Mouse (Mus musculus) urinary bladder, postnatal 36 days (tissue): Measurements from ENCODE around the gene Sox6.

Experiments
- DNase-seq, 2 experiments: peaks; one replicate each; pipeline ENCODE4 v3.0.0; 2022; ENCODE audit warnings: low spot score in 2 of 2, mixed read lengths in 1 of 2

The Sox6 gene

GRCm38 (mm10) chr7:115564359-115565059 is 474.1 kb downstream of the Sox6 start:
- DNase-seq, result no peak

DNA sequence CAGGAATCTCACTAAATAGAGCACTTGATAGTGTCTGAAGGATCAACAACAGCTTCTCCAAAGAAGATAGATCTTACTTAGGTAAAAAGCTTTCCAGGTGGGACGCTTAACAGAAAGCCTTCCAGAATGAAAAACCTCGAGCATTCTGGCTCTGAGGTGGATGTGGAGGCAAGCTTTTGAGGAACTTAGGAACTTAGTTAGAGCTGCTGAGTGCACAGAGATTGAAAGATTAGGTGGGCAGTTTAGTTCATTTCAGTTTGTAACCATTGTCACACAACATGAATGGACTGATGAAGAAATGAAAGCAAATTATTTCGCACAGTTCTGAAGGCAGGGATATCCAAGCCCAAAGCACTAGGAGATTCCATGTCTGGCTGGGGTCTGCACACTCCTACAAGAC is 481.9 kb downstream of the Sox6 start:
- no peak for DNase-seq

- no peak for DNase-seq
Observed at GRCm38 (mm10) chr7:115550197-115550804, 488.3 kb downstream of the Sox6 start.

- DNase-seq, result no peak
Observed at GRCm38 (mm10) chr7:115549670-115550069, 488.9 kb downstream of the Sox6 start.

DNA sequence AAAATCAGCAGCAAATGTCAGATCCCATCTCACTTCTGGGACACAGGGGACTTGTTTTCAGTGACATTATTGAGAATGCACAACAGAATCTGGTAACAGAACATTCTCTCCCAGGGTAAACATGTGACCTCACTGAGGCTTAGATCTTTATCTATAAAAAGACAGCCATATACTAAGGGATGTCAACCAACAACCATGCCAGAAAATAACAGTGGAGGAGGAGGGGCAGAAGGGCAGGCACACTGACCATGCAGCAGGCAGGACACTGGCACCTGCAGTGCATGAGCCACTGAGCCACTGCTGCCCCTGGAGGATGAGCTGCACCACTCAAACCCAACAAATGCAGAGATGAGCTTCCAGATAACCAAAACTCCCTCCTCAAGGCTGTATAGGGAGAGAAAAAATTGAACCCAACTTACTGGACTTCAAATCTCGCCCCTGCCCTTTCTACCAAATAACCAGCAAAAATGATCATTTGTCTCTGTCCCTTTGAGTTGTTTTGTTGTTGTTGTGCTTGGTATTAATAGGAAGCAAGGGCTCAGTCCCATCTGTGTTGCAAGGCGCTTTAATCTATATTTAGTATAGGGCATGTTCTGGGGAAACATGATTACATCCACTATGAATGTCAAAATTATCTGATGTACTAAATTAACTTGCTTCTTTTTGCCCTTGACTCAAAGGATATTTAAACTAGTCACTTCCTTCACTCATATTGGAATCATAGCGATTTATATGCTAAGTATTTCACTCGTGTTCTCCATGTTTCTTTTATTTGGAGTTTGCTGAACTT is 492.8 kb downstream of the Sox6 start:
- DNase-seq, result no peak

DNA sequence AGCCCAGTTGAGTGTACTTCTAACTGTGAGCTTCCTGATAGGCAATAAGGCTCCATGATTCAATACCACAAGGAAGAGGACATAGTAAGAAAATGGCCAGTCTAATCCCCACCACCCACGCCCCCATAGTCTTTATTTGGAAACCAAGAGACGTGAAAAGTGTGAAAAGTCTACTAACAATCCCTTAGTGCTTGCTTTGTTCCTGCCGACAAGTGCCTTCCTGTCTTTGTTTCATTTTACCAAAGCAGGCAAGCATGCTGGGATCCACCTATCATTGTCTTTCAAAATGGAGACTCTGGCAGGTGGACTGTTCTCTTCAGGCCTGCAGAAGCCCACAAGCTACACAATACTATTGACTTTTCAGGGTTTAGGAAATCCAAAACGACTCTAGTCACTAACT is 495.0 kb downstream of the Sox6 start:
- DNase-seq, result no peak

DNA sequence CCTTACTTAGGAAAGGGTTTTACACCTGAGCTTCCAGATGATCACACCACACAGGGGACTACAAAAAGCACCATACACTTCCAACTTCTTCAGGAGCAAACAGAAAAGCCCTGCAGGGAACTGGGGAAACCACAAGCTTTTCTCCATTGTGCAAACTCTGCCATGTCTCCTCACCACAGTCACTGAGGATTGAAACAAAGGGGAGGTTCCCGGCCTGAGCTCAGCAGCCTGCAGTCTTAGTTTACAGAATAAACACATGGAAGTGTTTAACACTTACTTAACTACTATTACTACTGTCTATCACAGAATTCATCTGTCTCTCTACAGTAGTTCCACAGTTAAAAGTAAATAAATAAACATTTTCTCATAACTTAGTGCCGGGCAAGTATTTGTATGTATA is 498.3 kb downstream of the Sox6 start:
- DNase-seq, result no peak

DNA sequence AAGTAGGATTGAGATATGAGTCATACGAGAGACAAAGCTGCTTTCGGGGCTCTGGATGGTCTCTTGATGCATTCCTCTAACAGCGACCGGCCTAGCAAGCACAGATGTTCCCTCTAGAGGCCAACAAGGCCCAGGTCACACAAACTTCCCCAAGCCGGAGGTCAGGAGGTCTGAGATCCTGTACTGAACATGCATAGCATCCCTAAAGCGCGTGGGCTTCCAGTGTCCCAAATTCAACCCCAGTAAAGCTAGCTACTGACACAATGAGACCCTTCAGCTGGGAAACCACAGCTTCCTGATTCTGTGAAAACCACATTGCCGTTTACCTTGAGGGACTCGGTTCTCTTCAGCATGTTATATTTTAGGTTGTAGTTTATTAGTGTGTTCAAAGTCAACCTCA is 499.6 kb downstream of the Sox6 start:
- no peak for DNase-seq

DNA sequence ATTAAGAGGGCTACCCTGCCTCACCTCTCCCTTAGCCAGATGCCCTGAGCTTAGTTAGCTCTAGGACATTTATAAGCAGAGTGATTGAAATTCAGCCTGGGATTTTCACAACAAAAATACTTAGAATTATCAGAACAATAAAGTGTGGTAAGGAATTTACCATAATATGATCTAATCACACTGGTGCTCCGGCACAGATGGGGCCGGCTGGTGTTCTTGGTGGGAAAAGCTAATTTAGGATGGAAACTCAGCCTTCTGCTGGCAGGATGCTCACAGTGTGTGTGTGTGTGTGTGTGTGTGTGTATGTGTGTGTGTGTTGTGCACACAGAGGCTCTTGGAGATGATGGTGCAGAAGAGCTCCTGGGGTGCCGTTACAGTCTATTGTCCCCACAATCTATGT is 501.0 kb downstream of the Sox6 start:
- no peak for DNase-seq

GRCm38 (mm10) chr7:115536521-115536920 is 502.1 kb downstream of the Sox6 start:
- DNase-seq, result no peak

- no peak for DNase-seq
Observed at GRCm38 (mm10) chr7:115531875-115532274, 506.7 kb downstream of the Sox6 start.

DNA sequence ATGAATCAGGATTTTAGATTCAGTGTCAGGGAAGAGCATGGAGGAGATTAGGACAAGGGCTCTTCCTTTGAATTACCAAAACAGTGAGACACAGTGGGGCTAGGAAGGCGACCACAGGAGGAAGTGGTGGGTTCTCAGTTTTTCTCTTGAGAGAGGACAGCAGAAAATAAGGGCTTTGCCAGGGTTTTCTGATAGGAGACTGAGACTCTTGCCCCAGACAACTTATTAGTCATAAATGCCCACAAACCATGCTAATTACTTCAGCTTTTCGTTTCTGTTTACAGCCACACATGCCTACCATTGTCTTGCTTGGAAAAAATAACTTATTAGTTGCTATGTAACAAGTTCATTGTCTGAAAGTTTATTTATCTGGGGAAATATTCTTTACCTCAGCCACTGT is 507.4 kb downstream of the Sox6 start:
- DNase-seq, result no peak

- no peak for DNase-seq
Observed at GRCm38 (mm10) chr7:115517701-115518100, 520.9 kb downstream of the Sox6 start.

GRCm38 (mm10) chr7:115513681-115514080 is 524.9 kb downstream of the Sox6 start:
- no peak for DNase-seq

GRCm38 (mm10) chr7:115511777-115512176 is 526.8 kb downstream of the Sox6 start:
- DNase-seq, result no peak

- no peak for DNase-seq
Observed at GRCm38 (mm10) chr7:115511091-115511490, 527.5 kb downstream of the Sox6 start.

DNA sequence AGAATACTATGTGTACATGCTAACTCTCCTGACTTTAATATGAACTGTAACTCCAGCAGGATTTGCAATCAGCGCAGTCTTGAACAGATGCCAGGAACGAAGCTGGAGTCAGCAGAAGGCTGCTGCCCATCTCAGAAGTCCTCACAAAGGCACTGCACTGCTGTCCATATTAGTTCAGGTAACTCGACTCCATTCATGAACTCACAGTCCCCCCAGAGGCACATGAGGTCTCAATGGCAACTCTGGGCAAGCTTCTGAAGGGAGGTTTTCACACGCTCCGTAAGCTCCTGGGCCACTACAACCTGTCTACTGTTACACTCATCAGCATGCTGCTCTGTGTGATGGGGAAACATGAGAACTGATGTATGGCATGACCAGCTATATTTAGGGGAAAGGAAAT is 528.6 kb downstream of the Sox6 start:
- DNase-seq, result no peak

- no peak for DNase-seq
Observed at GRCm38 (mm10) chr7:115506385-115506784, 532.2 kb downstream of the Sox6 start.

DNA sequence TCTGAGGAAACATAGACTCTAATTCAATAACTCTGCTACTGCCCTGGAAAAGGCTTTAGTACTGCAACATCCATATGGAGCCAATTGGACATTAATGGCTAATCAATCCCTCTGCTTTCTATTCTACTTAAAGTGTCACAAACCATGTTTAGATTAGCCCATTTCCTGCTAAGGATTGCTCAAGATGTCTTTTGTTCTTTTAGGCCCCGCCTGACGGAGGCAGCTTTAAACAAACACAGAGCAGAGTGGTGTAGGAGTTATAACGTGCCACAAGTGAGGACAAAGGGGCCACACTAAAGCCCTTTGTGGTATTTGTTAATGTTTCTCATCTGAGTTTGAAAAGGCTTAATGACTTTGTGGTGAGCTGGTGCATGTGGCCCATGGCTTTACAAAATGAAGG is 537.1 kb downstream of the Sox6 start:
- DNase-seq, result no peak

GRCm38 (mm10) chr7:115500825-115501224 is 537.8 kb downstream of the Sox6 start:
- DNase-seq, result no peak

DNA sequence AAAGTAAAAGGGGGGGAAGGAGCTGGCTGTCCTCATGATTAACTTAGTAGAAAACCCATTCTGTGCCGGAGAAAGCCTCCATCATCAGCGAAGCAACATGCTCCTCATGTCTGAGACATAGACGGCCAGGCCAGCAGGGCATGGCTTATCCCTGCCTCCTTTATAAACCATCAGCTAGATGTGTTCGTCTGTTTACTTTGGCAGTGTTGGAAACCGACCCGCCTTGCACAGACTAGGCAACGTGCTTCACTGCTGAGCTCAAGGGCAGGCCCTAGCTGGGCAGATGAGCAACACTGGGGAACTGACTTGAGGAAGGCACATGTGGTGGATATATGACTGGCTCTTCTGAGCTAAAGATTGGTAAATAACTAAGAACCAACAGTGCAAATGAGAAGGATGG is 538.4 kb downstream of the Sox6 start:
- peak; percentile 6 to 8 for DNase-seq

GRCm38 (mm10) chr7:115491721-115492120 is 546.9 kb downstream of the Sox6 start:
- DNase-seq, result no peak

- no peak for DNase-seq
Observed at GRCm38 (mm10) chr7:115489608-115490007, 549.0 kb downstream of the Sox6 start.
